Mouse (Mus musculus) testis, postnatal 14 days (tissue): Measurements from ENCODE around the gene Slc37a4.
A peak's percentile ranks its signal among the peaks of the same experiment; 100 is the strongest.
"Not testable (repeated sequence)": the region's sequence is repeated elsewhere in the genome, so short reads cannot be mapped to it uniquely, and the experiment has no call there.

ENCODE experiments used
- DNase-seq: peaks from one replicate; pipeline ENCODE4 v3.0.0; 2021; ENCODE audit warnings: low spot score

Slc37a4 gene

DNA sequence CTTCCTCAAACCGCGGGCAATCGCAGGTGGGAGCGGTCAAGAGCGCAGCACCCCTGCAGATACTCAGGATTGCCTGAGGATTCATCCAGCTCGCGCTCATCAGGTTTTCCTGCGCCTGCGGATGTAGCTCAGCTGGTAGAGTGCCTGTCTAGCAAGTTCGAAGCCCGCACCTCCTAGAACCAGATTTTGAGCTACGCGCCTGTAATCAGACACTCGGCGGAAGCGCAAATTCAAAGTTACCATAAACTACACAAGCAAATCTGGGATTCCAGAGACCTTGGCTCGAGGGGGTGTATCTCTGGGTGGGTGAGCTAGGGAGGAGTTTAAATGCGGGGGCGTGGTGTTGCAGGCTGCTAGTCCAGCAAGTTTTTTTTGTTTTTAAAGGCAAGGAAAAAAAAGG is 44.3 kb downstream of the Slc37a4 start, which contains the start of gene Foxr1:
Gene Foxr1, minus strand, starts transcription at position 176 of the 400 bp plus-strand sequence.
- DNase-seq: peak; percentile 64

DNA sequence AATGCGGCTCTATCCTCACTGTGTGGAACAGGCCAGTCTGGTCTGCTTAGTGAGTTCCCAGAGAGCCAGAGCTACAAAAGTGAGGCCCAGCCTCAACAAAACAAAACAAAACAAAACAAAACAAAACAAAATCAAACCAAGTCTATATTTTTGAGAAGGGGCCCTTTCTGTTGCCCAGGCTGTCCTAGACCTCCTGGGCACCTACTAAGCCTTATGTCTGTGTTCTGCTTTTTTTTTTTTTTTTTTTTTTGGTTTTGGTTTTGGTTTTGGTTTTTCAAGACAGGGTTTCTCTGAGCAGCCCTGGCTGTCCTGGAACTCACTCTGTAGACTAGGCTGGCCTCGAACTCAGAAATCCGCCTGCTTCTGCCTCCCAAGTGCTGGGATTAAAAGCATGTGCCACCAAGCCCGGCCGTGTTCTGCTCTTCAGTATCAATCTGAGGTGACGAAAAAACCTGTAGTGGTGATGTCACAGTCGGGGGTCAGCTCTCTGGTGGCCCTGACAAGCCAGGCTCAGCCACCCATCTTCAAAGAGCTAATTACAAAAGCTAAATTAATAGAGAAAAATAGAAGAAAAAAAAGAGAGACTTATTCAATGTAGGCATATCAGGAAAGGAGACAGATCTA is 47.9 kb downstream of the Slc37a4 start:
- DNase-seq: not testable (repeated sequence)

DNA sequence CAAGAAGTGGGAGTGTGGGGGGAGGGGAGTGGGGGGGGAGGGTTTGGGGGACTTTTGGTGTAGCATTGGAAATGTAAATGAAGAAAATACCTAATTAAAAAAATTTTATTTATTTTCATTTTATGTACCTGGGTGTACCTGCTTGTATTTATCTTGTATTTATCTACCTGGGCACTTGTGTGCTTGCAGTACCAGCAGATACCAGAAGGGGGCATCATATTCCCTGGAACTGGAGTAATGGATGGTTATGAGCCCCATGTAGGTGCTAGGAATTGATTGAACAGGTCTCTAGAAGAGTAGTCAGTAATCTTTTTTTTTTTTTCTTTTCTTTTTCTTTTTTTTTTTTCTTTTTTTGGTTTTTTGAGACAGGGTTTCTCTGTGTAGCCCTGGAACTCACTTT is 53.7 kb downstream of the Slc37a4 start:
- DNase-seq: peak; percentile 45
